ENCODE assay signal across 19 mouse cellular contexts in genomic region chr10:13363499-13364285, GRCm38 (mm10).
A peak's percentile ranks its signal among the peaks of the same experiment; 100 is the strongest.
DNase-seq lines count a peak whose midpoint lies in the region; ATAC-seq and TF ChIP-seq lines count a peak whose summit lies in the region.
"Had no signal": no experiment of that assay in that cellular context is flagged by ENCODE, and none has a peak within 500 bp of the region (broad histone marks: within the 10 kb centered on the region; RNA-seq: fewer than 3 reads in every experiment).

No protein-coding gene starts in this region.

- no peak overlapping the region for H3K27ac ChIP-seq in forebrain, embryonic 14.5 days (ENCODE audit: low read depth, low read length)
- no peak overlapping the region for H3K27ac ChIP-seq in forebrain, embryonic 11.5 days (ENCODE audit: low read depth, low read length)
- no peak overlapping the region for H3K27ac ChIP-seq in kidney, postnatal 0 days
- peak overlapping the region; percentile 18; the same call in 1 of the 2 replicates for H3K27ac ChIP-seq in embryonic facial prominence, embryonic 15.5 days (replicated peaks)
- H3K27ac ChIP-seq in stomach, embryonic 15.5 days = peak overlapping the region; percentile 79
- H3K27ac ChIP-seq: hindbrain, embryonic 12.5 days; neural tube, embryonic 12.5 days had no signal

- H3K4me3 ChIP-seq in forebrain, embryonic 14.5 days (ENCODE audit: low read depth, low read length) = no peak overlapping the region
- no peak overlapping the region for H3K4me3 ChIP-seq in forebrain, embryonic 11.5 days (ENCODE audit: low read depth, low read length)
- H3K4me3 ChIP-seq in kidney, postnatal 0 days (replicated peaks; ENCODE audit: low read depth, low read length) = no peak overlapping the region
- no peak overlapping the region for H3K4me3 ChIP-seq in embryonic facial prominence, embryonic 15.5 days (replicated peaks)
- no peak overlapping the region for H3K4me3 ChIP-seq in stomach, embryonic 15.5 days (replicated peaks)
- H3K4me3 ChIP-seq: hindbrain, embryonic 12.5 days; neural tube, embryonic 12.5 days had no signal

- H3K36me3 ChIP-seq in forebrain, embryonic 14.5 days (ENCODE audit: control insufficient read depth, insufficient read depth, low read length) = no peaks in the 10 kb centered on the region
- H3K36me3 ChIP-seq in forebrain, embryonic 11.5 days (ENCODE audit: control insufficient read depth, insufficient read depth, low read length) = no peaks in the 10 kb centered on the region
- H3K36me3 ChIP-seq in kidney, postnatal 0 days (ENCODE audit: insufficient read depth, low read length) = no peaks in the 10 kb centered on the region
- no peaks in the 10 kb centered on the region for H3K36me3 ChIP-seq in embryonic facial prominence, embryonic 15.5 days
- H3K36me3 ChIP-seq in stomach, embryonic 15.5 days = no peaks in the 10 kb centered on the region
- H3K36me3 ChIP-seq: hindbrain, embryonic 12.5 days; neural tube, embryonic 12.5 days had no signal

- DNase-seq in forebrain, embryonic 14.5 days (ENCODE audit: low spot score) = no peak
- DNase-seq in forebrain, embryonic 11.5 days (ENCODE audit: low spot score) = no peak
- peak; percentile 59 for DNase-seq in kidney, postnatal 0 days (ENCODE audit: low spot score)
- DNase-seq in kidney, adult 18-20 months = no peak
- DNase-seq: adrenal gland, adult 8-10 months; cerebellum, adult 11-12 months; cerebellum, postnatal 25 days; kidney, postnatal 4 days; lung, postnatal 14 days; spleen, adult 18-20 months; thymus, postnatal 25 days had no signal

- TF ChIP-seq CTCF in kidney, postnatal 0 days (IDR thresholded peaks at IDR 0.05; ENCODE audit: low read depth) = no peak

- no peak overlapping the region for H3K4me2 ChIP-seq in forebrain, embryonic 14.5 days (ENCODE audit: low read length)
- H3K4me2 ChIP-seq in forebrain, embryonic 11.5 days (ENCODE audit: low read depth, low read length, severe bottlenecking) = no peak overlapping the region
- no peak overlapping the region for H3K4me2 ChIP-seq in kidney, postnatal 0 days (ENCODE audit: low read length)
- no peak overlapping the region for H3K4me2 ChIP-seq in embryonic facial prominence, embryonic 15.5 days (replicated peaks)
- no peak overlapping the region for H3K4me2 ChIP-seq in stomach, embryonic 15.5 days
- H3K4me2 ChIP-seq: hindbrain, embryonic 12.5 days; liver, embryonic 11.5 days; midbrain, embryonic 11.5 days; neural tube, embryonic 12.5 days had no signal

- no peaks in the 10 kb centered on the region for H3K27me3 ChIP-seq in forebrain, embryonic 14.5 days (replicated peaks; ENCODE audit: control insufficient read depth, insufficient read depth, low read length)
- H3K27me3 ChIP-seq in forebrain, embryonic 11.5 days (ENCODE audit: control insufficient read depth, insufficient read depth, low read length) = no peaks in the 10 kb centered on the region
- no peaks in the 10 kb centered on the region for H3K27me3 ChIP-seq in kidney, postnatal 0 days (ENCODE audit: insufficient read depth, low read length)
- no peaks in the 10 kb centered on the region for H3K27me3 ChIP-seq in embryonic facial prominence, embryonic 15.5 days
- no peaks in the 10 kb centered on the region for H3K27me3 ChIP-seq in stomach, embryonic 15.5 days (replicated peaks)
- H3K27me3 ChIP-seq: hindbrain, embryonic 12.5 days; neural tube, embryonic 12.5 days had no signal

- H3K4me1 ChIP-seq in forebrain, embryonic 14.5 days (ENCODE audit: control insufficient read depth, insufficient read depth, low read length) = no peaks in the 10 kb centered on the region; the same call in 1 of the 2 replicates
- H3K4me1 ChIP-seq in forebrain, embryonic 11.5 days (replicated peaks; ENCODE audit: control insufficient read depth, insufficient read depth, low read length) = no peaks in the 10 kb centered on the region
- no peaks in the 10 kb centered on the region for H3K4me1 ChIP-seq in kidney, postnatal 0 days (replicated peaks; ENCODE audit: insufficient read depth, low read length)
- no peaks in the 10 kb centered on the region for H3K4me1 ChIP-seq in embryonic facial prominence, embryonic 15.5 days
- H3K4me1 ChIP-seq in stomach, embryonic 15.5 days = no peaks in the 10 kb centered on the region
- H3K4me1 ChIP-seq: hindbrain, embryonic 12.5 days; neural tube, embryonic 12.5 days had no signal

- WGBS in forebrain, embryonic 14.5 days = 77% methylated on average over 11 of the region's 11 CpGs
- WGBS in forebrain, embryonic 11.5 days = 88% methylated on average over 11 of the region's 11 CpGs
- WGBS in kidney, postnatal 0 days = 73% methylated on average over 11 of the region's 11 CpGs
- 63% methylated on average over 11 of the region's 11 CpGs for WGBS in embryonic facial prominence, embryonic 15.5 days
- WGBS in stomach, embryonic 15.5 days = 54% methylated on average over 11 of the region's 11 CpGs

- peak; percentile 73 for ATAC-seq in forebrain, embryonic 14.5 days
- no peak for ATAC-seq in forebrain, embryonic 11.5 days (replicated peaks; ENCODE audit: low FRiP score)
- ATAC-seq in kidney, postnatal 0 days (replicated peaks; ENCODE audit: low FRiP score, low read depth) = no peak
- ATAC-seq in embryonic facial prominence, embryonic 15.5 days (ENCODE audit: insufficient number of reproducible peaks, low FRiP score, low TSS enrichment, low read depth) = no peak
- ATAC-seq in stomach, embryonic 15.5 days (ENCODE audit: insufficient read depth, low FRiP score, low read depth) = peak; percentile 43; the same call in 1 of the 2 replicates
- no peak for ATAC-seq in megakaryocyte, adult 5-6 weeks (ENCODE audit: poor library complexity, severe bottlenecking)
- ATAC-seq: inflammation-experienced regulatory T-cells, adult 6 months had no signal

- H3K9me3 ChIP-seq in forebrain, embryonic 14.5 days (replicated peaks; ENCODE audit: control insufficient read depth, low read length) = no peaks in the 10 kb centered on the region
- no peaks in the 10 kb centered on the region for H3K9me3 ChIP-seq in forebrain, embryonic 11.5 days (ENCODE audit: control insufficient read depth, low read length)
- H3K9me3 ChIP-seq in kidney, postnatal 0 days (replicated peaks; ENCODE audit: low read length) = no peaks in the 10 kb centered on the region
- H3K9me3 ChIP-seq in embryonic facial prominence, embryonic 15.5 days (replicated peaks) = no peaks in the 10 kb centered on the region
- H3K9me3 ChIP-seq in stomach, embryonic 15.5 days = no peaks in the 10 kb centered on the region
- H3K9me3 ChIP-seq: hindbrain, embryonic 12.5 days; neural tube, embryonic 12.5 days had no signal

- H3K9ac ChIP-seq in forebrain, embryonic 14.5 days (ENCODE audit: low read length) = no peak overlapping the region
- no peak overlapping the region for H3K9ac ChIP-seq in forebrain, embryonic 11.5 days (ENCODE audit: low read length)
- H3K9ac ChIP-seq in kidney, postnatal 0 days (ENCODE audit: low read depth, low read length) = no peak overlapping the region
- no peak overlapping the region for H3K9ac ChIP-seq in embryonic facial prominence, embryonic 15.5 days
- no peak overlapping the region for H3K9ac ChIP-seq in stomach, embryonic 15.5 days
- H3K9ac ChIP-seq: hindbrain, embryonic 12.5 days; neural tube, embryonic 12.5 days had no signal

Comparison
In these comparisons a context has a peak if more than half of its experiments do, and no peak if none do; other contexts are left out.
1. ATAC-seq: peak in forebrain, embryonic 14.5 days (single experiment) and stomach, embryonic 15.5 days (single experiment); none in forebrain, embryonic 11.5 days (single experiment), kidney, postnatal 0 days (single experiment), embryonic facial prominence, embryonic 15.5 days (single experiment) and megakaryocyte, adult 5-6 weeks (single experiment).
2. H3K27ac ChIP-seq: peak in embryonic facial prominence, embryonic 15.5 days (single experiment) and stomach, embryonic 15.5 days (single experiment); none in forebrain, embryonic 14.5 days (single experiment), forebrain, embryonic 11.5 days (single experiment) and kidney, postnatal 0 days (single experiment).